Mouse (Mus musculus) myocyte (in vitro differentiated cells): Measurements from ENCODE around the gene Cbarp. TPM values are rescaled to one million over a fixed set of nuclear protein-coding genes. Genes with fewer than 3 reads are reported as not detected.
A peak's percentile ranks its signal among the peaks of the same experiment; 100 is the strongest.

Experiments used
- H3K27me3 ChIP-seq: one replicate; pipeline ENCODE4 v1.6.1; 2011; ENCODE audit not compliant: control insufficient read depth, insufficient read depth, insufficient read length
- H3K36me3 ChIP-seq: one replicate; pipeline ENCODE4 v1.6.1; 2011; ENCODE audit not compliant: control insufficient read depth, insufficient read depth
- H3K4me2 ChIP-seq: one replicate; pipeline ENCODE4 v1.6.1; 2011; ENCODE audit warnings: low read depth, control low read depth
- H3K4me3 ChIP-seq: one replicate; pipeline ENCODE4 v1.5.1; 2011; ENCODE audit warnings: mild to moderate bottlenecking, control low read depth, moderate library complexity
- H3K79me2 ChIP-seq: one replicate; pipeline ENCODE4 v1.6.1; 2011; ENCODE audit not compliant: control insufficient read depth, insufficient read depth
- H3ac ChIP-seq: one replicate; pipeline ENCODE4 v1.6.1; 2011; ENCODE audit not compliant: control insufficient read depth, insufficient read length
- E2F4 ChIP-seq: IDR thresholded peaks from one replicate; pipeline ENCODE4 v1.6.1; 2011; ENCODE audit warnings: mild to moderate bottlenecking, control low read depth, moderate library complexity; ENCODE audit not compliant: insufficient read depth
- MAX ChIP-seq: IDR thresholded peaks from one replicate; pipeline ENCODE4 v1.6.1; 2011; ENCODE audit warnings: low read depth, mild to moderate bottlenecking, control low read depth
- MYOD1 ChIP-seq, 3 experiments: IDR thresholded peaks; one replicate each; pipeline ENCODE4 v1.6.1; 2011; ENCODE audit warnings: control low read depth in 2 of 3, low read depth in 2 of 3, mild to moderate bottlenecking in 2 of 3, moderate library complexity in 1 of 3; ENCODE audit not compliant: insufficient read length in 2 of 3, control insufficient read depth in 1 of 3
- MYOG ChIP-seq, 3 experiments: IDR thresholded peaks; one replicate each; pipeline ENCODE4 v1.6.1; 2011; ENCODE audit warnings: control low read depth in 2 of 3, low read depth in 2 of 3, mild to moderate bottlenecking in 2 of 3; ENCODE audit not compliant: insufficient read length in 2 of 3, control insufficient read depth in 1 of 3, insufficient read depth in 1 of 3
- POLR2A ChIP-seq: IDR thresholded peaks from one replicate; pipeline ENCODE4 v1.6.1; 2011; ENCODE audit warnings: low read depth, mild to moderate bottlenecking, control low read depth, moderate library complexity; ENCODE audit not compliant: insufficient read length
- POLR2AphosphoS2 ChIP-seq: IDR thresholded peaks from one replicate; pipeline ENCODE4 v1.6.1; 2011; ENCODE audit warnings: low read depth, control low read depth; ENCODE audit not compliant: insufficient read length
- REST ChIP-seq: IDR thresholded peaks from one replicate; pipeline ENCODE4 v1.6.1; 2011; ENCODE audit warnings: mild to moderate bottlenecking, control low read depth, moderate library complexity; ENCODE audit not compliant: insufficient read depth, insufficient read length
- SRF ChIP-seq: IDR thresholded peaks from one replicate; pipeline ENCODE4 v1.6.1; 2011; ENCODE audit warnings: low read depth; ENCODE audit not compliant: control insufficient read depth, insufficient read length
- TCF12 ChIP-seq: IDR thresholded peaks from one replicate; pipeline ENCODE4 v1.6.1; 2011; ENCODE audit warnings: mild to moderate bottlenecking, control low read depth; ENCODE audit not compliant: poor library complexity, insufficient read depth, severe bottlenecking
- TCF3 ChIP-seq: IDR thresholded peaks from one replicate; pipeline ENCODE4 v1.6.1; 2011; ENCODE audit warnings: low read depth, control low read depth; ENCODE audit not compliant: insufficient read length
- USF1 ChIP-seq: IDR thresholded peaks from one replicate; pipeline ENCODE4 v1.6.1; 2011; ENCODE audit warnings: low read depth, mild to moderate bottlenecking, control low read depth, moderate library complexity
- polyA plus RNA-seq: library from polyadenylated mRNA; unstranded; fragments of >200 nt; fragmentation: generic; extraction: Trizol; gene quantifications from one replicate; pipeline ENCODE4 v1.2.1, GENCODE M21; 2012; ENCODE audit warnings: missing spikeins

Gene Cbarp
- polyA plus RNA-seq, 1 experiment, result 10.0 TPM

GRCm38 (mm10) chr10:80141786-80142529 is 1.3 kb upstream of the Cbarp start:
- peak overlapping the region; percentile 26 for H3ac ChIP-seq
- peaks cover 31% of the 10 kb centered on the region for H3K79me2 ChIP-seq
- H3K36me3 ChIP-seq, result peaks cover 15% of the 10 kb centered on the region
- no peaks in the 10 kb centered on the region for H3K27me3 ChIP-seq
- peak overlapping the region; percentile 63 for H3K4me3 ChIP-seq
- no peak for TF ChIP-seq E2F4
- TF ChIP-seq MAX, result peak; percentile 36
- TF ChIP-seq REST, result peak; percentile 14
- peak; percentile 66 for TF ChIP-seq SRF
- TF ChIP-seq MYOG (IDR thresholded peaks at IDR 0.05; ENCODE audit: control insufficient read depth in 1 of 3, insufficient read depth in 1 of 3, insufficient read length in 2 of 3, low read depth in 2 of 3), result peak in 1 of 3 experiments; percentile 6
- peak in 1 of 3 experiments; percentile 22 for TF ChIP-seq MYOD1 (IDR thresholded peaks at IDR 0.05; ENCODE audit: control insufficient read depth in 1 of 3, insufficient read length in 2 of 3, low read depth in 2 of 3)
- no peak for TF ChIP-seq TCF3
- TF ChIP-seq POLR2AphosphoS2, result peak; percentile 95
- peak; percentile 98 for TF ChIP-seq POLR2A
- peak overlapping the region; percentile 96 for H3K4me2 ChIP-seq

GRCm38 (mm10) chr10:80141243-80141642 is 608 bp upstream of the Cbarp start:
- Histone ChIP-seq H3K27me3 (no peaks in the 10 kb centered on the region), H3K4me3 (peak overlapping the region; percentile 63), H3K36me3 (peaks cover 15% of the 10 kb centered on the region), H3K4me2 (peak overlapping the region; percentile 91), H3K79me2 (peaks cover 31% of the 10 kb centered on the region), H3ac (no peak overlapping the region)
- TF ChIP-seq POLR2AphosphoS2 (peak; percentile 81), MYOG (IDR thresholded peaks at IDR 0.05; ENCODE audit: control insufficient read depth in 1 of 3, insufficient read depth in 1 of 3, insufficient read length in 2 of 3, low read depth in 2 of 3) (peak in 1 of 3 experiments; percentile 10), TCF12 (no peak), POLR2A (peak; percentile 67), TCF3 (no peak), MYOD1 (IDR thresholded peaks at IDR 0.05; ENCODE audit: control insufficient read depth in 1 of 3, insufficient read length in 2 of 3, low read depth in 2 of 3) (peak in 1 of 3 experiments; percentile 2)

- H3ac ChIP-seq, result no peak overlapping the region
- H3K79me2 ChIP-seq, result peaks cover 28% of the 10 kb centered on the region
- no peak overlapping the region for H3K4me3 ChIP-seq
- no peaks in the 10 kb centered on the region for H3K27me3 ChIP-seq
- TF ChIP-seq SRF (no peak), MAX (no peak), TCF12 (no peak), USF1 (no peak)
- H3K36me3 ChIP-seq, result peaks cover 13% of the 10 kb centered on the region
- H3K4me2 ChIP-seq, result no peak overlapping the region
Observed at GRCm38 (mm10) chr10:80139975-80140665, 515 bp downstream of the Cbarp start.

- Histone ChIP-seq H3K27me3 (no peaks in the 10 kb centered on the region), H3K4me3 (peak overlapping the region; percentile 31)
Observed at GRCm38 (mm10) chr10:80139439-80139775, 1.2 kb downstream of the Cbarp start.

GRCm38 (mm10) chr10:80138553-80139438 is 1.8 kb downstream of the Cbarp start, which contains the start of gene Atp5d:
TSS of gene Atp5d (plus strand) at chr10:80138632.
- Histone ChIP-seq H3K79me2 (peaks cover 15% of the 10 kb centered on the region), H3K4me3 (peak within 1 kb of the TSS; percentile 31), H3K27me3 (no peaks in the 10 kb centered on the region), H3ac (peak within 1 kb of the TSS; percentile 33), H3K36me3 (no peaks in the 10 kb centered on the region), H3K4me2 (peak within 1 kb of the TSS; percentile 98)
- TF ChIP-seq POLR2A (peak; percentile 93), MYOD1 (IDR thresholded peaks at IDR 0.05; ENCODE audit: control insufficient read depth in 1 of 3, insufficient read length in 2 of 3, low read depth in 2 of 3) (peak in 1 of 3 experiments; percentile 17), USF1 (peak; percentile 44), TCF3 (no peak), MAX (no peak), SRF (peak; percentile 43), POLR2AphosphoS2 (peak; percentile 79)

More at GRCm38 (mm10) chr10:80139439-80139775, 1.2 kb downstream of the Cbarp start:
- H3K36me3 ChIP-seq, result peaks cover 6% of the 10 kb centered on the region
- peaks cover 21% of the 10 kb centered on the region for H3K79me2 ChIP-seq
- H3K4me2 ChIP-seq, result peak overlapping the region; percentile 98
- TF ChIP-seq MYOD1 (IDR thresholded peaks at IDR 0.05; ENCODE audit: control insufficient read depth in 1 of 3, insufficient read length in 2 of 3, low read depth in 2 of 3) (no peak), SRF (no peak), POLR2AphosphoS2 (no peak), POLR2A (no peak), MAX (no peak)
- H3ac ChIP-seq, result peak overlapping the region; percentile 33
